Mouse (Mus musculus) telencephalon, adult 2 months (tissue): ENCODE results near the gene Vmn1r93.
"Not testable (repeated sequence)": the region's sequence is repeated elsewhere in the genome, so short reads cannot be mapped to it uniquely, and the experiment has no call there.

Experiments
- DNase-seq: peaks from one replicate; pipeline ENCODE4 v3.0.0-alpha.2; 2011; ENCODE audit warnings: low read depth, low spot score

The Vmn1r93 gene

DNA sequence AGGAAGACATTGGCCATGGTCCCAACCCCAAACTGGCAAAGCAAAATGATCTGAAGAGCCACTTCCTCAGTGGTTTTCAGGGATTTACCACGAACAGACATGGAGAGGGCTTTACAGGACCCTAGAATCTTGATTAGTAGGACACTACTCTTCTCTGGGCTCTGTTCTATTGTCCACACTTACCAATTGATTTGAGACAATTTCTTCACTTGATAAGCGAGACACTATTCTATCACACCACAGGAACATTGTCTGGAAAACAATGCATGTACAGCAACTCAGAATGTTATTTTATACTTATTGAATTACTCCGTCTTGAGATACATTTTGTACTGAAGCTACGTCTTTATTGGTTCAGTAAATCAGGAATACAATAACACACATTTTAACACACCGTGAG, at the start of gene Vmn1r93:
TSS of gene Vmn1r93 (minus strand) at position 101 of the 400 bp plus-strand sequence.
- not testable (repeated sequence) for DNase-seq

GRCm38 (mm10) chr7:20168277-20168676, 29.4 kb upstream of the Vmn1r93 start, which contains the start of gene Vmn1r94:
Gene Vmn1r94, minus strand, starts transcription at chr7:20168377.
- not testable (repeated sequence) for DNase-seq

DNA sequence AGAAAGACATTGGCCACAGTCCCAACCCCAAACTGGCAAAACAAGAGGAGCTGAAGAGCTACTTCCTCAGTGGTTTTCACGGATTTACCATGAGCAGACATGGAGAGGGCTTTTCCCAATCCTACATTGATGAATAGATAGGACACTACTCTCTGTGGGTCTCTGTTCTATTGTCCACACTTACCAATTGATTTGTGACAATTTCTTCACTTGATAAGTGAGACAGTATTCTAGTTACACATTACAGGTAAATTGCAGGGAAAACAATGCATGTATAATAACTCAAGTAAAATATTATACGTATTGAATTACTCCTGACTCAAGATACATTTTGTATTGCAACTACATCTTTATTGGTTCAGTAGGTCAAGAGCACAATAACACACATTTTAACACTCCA, 16.4 kb downstream of the Vmn1r93 start, which contains the start of gene Gm16442:
TSS of gene Gm16442 (minus strand) at position 101 of the 400 bp plus-strand sequence.
- DNase-seq, result not testable (repeated sequence)

- DNase-seq, result not testable (repeated sequence)
Measured at GRCm38 (mm10) chr7:20099380-20099779, 39.5 kb downstream of the Vmn1r93 start, which contains the start of gene Vmn1r91. Gene Vmn1r91, plus strand, starts transcription at chr7:20099680.
